Mouse (Mus musculus) spleen, postnatal 4 days (tissue): Measurements from ENCODE around the gene Pdss2.

Experiments used
- DNase-seq, 2 experiments: peaks; one replicate each; pipeline ENCODE4 v3.0.0; 2022; ENCODE audit warnings: low spot score in 2 of 2

Gene Pdss2

DNA sequence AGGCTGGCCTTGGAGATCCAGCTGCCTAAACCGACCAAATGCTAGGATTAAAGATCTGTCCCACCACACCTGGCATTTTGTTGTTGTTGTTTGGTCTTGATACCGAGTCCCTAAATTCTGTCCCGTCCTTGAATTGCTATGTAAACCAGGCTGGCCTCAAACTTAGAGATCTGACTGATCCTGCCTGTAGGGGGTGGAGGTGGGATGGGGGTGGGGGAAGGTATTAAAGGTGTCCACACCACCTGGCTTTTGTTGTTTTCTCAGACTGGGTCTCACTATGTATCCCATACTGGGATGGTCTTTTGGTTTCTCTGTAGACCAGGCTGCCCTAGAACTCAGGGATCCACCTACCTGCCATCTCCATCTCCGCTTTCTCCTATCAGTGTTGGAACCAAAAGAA is 259.9 kb downstream of the Pdss2 start:
- no peak for DNase-seq

DNA sequence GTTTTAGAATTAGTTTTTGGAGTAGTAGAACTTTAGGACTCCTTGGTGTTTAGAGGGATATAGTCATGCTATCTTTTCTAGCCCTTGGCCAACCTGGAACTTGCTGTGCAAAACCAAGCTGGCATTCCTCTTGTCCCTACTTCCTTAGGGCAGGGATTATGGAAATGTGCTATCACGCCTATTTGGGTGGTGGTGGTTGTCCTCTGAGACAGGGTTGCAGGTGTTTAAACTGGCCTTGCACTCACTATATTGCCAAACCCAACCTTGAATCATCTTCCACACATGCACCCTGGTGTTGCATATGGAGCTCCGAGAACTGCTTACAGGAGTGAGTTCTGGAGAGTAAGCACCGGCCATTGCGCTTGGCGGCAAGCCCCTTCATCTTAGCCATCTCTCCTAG is 260.7 kb downstream of the Pdss2 start:
- DNase-seq, result no peak

DNA sequence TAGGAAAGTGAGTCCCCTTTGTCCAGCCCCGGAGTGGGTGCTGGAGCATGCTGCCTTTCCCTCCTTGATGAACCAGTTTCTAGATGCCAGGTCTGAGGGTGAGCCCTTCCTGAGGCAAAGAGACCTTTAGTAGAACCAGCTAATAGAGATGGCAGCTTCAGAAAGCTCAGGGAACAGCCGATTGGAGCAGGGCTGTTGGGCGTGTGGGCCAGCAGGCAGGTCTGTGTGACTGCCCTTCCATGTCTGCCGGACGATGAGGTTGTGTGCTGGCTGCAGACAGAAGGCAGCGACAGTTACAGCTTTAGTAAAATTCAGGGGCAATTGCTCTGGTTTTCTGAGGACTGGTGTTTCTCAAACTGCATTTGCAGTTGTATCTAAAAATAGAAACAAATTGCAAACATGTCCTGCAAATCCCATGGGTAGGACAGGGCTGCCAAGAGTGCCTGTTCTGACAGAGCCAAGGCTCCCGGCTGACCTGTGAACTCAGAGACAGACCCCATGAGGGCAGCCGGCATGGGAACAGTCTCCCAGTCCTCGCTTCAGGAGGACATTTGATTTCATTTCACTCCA is 262.2 kb downstream of the Pdss2 start:
- no peak for DNase-seq

DNA sequence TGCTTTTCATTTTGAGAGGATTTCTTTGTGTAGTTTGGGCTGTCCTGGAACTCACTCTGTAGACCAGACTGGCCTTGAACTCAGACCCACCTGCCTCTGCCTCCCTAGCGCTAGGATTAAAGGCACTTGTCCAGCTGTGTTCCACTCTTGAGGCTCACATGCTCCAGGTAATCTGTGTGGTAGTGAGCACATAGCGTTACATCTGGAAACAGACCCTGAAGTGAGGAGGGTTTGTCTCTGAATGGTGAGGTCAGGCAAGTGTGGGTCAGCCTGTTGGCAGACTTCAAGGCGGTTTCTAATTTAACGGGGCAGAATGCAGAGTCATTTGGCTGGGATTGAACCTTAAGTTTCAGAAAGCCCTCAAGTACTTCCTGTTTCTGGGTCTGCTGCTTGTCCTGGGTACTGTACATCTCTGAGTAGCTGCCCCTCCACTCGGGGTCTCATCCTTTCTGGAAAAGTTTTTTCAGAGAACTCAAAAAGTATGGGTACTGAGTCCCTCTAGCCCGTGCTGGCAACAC is 264.5 kb downstream of the Pdss2 start:
- DNase-seq, result no peak

DNA sequence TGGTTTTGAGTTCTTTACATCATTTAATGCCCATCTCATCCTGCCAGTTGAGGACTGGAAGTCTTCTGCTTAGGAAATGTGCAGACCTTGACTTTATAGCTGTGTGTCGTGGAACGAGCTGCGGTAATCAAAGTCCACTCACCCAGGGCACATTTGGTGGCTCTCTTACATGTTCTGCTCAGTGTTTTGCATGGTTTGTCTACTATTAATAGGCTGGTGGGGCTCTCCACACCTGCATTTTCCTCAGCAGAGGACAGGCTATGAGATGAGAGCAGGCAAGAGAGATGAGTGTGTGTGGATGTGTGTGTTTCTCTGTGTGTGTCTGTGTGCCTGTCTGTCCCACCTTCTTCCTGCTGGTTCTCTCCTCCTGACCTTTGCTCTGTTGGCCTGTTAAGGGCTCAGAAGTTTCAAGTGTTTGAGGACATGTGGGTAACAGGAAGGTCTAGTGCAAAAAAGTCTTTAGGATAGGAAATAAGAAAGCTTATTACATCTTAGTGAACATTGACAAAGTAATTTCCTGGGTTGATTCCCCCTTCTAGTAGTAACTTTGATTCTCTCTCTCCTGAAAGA is 266.2 kb downstream of the Pdss2 start:
- DNase-seq, result no peak

DNA sequence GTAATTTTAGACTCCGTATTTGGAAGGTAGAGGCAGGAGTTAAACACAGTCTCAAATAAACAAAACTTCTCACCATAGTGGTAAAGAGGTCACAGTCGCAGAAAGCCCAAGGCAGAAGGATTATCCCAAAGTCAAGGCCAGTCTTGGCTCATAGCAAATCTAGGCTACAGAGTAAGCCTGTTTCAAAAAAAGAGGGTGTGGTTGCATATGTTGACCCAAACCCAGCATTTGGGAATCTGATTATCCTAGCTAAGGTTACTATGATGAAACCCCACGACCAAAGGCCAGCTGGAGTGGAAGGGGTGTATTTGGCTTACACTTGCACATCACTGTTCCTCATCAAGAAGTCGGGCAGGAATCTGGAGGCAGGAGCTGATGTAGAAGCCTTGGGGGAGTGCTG is 267.0 kb downstream of the Pdss2 start:
- DNase-seq, result no peak

DNA sequence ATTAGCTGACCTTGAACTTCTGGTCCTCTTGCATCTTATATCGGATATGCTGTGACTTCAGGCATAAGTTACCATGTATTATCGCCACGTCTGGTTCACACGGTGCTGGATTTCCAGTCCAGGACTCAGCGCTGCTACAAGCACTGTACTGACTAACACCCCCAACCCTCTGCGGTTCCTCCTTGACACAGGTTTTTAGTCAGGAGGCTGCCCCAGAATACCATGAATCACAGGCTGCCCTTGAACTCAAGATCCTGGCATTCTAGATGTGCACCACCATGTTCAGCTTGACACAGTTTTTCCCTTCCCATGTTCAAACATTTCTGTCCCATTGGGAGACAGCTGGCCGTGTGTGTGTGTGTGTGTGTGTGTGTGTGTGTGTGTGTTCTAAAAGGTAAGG is 267.9 kb downstream of the Pdss2 start:
- DNase-seq, result no peak

DNA sequence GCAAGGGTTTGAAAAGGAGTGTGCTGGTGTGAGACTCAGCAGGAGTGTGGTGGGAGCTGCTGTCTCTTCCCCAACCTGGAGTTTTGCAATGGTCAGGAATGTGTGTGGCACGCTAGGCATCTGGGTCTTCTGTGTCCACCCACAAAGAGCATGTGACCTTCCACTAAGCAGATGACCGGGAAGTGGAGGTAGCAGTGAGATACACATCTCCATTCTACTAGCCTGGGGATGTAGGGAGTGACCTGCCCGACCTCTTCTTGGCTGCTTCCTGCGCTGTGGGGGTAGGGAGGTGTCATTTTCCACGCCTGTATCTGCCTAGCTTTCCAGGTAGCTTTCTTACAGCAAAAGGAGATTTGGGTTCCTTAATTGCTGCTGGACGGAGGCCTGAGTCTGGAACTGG is 268.3 kb downstream of the Pdss2 start:
- no peak for DNase-seq

DNA sequence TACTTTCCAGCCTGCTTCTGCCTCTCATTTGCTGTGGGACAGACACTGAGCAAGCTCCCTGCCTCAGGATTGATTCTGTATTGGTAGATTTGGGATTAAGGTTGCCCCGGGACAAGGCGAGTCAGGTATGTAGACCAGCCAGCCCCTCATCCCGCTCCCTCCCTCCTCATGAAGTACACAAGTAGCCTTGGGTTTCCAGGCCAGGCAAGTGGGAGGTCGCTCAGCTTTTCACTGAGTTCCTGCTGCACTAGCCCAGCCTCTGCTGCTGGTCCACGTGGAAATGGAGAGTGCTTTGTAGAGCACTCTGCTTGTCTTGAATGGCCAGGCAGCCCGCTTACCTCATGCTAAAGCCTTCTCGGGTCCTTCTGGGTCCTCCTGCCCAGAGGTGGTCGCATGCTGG is 268.7 kb downstream of the Pdss2 start:
- no peak for DNase-seq

DNA sequence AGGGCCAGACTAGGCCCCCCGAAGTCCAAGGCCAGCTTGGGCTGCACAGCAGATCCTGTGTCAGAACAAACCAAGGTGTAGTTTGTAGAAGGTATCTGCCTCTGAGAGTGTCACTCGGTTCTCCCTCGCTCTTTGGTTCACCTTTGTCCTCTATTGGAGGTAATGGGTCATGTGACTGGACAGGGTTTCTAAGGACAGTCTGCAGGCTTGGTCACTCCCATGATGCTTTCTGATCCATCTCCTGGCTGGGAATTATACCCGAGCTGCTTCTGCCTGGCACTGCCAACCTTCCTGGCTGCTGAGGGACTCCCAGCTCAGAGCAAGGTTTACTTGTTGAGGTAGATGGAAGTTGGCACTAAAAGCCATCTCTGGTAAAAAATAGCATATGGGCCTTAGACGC is 269.6 kb downstream of the Pdss2 start:
- DNase-seq, result no peak

DNA sequence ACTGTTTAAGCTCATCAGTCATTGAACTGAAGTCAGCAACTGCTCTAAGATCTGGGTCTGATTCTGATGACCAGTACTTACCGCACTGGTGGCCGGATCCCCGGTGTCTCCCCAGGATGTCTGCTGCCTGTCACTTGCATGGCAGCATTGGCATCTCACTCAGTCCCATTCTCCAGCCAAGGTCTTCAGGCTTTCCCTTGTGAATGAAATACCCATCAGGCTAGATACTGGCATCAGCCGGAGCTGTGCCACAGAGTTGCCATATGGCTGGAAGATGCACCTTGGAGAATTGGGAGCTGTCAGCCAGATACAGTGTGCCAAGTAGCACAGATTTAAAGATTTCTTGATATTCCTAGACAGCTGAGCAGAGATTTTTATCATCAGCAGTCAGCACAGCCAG is 281.3 kb downstream of the Pdss2 start:
- DNase-seq, result no peak

DNA sequence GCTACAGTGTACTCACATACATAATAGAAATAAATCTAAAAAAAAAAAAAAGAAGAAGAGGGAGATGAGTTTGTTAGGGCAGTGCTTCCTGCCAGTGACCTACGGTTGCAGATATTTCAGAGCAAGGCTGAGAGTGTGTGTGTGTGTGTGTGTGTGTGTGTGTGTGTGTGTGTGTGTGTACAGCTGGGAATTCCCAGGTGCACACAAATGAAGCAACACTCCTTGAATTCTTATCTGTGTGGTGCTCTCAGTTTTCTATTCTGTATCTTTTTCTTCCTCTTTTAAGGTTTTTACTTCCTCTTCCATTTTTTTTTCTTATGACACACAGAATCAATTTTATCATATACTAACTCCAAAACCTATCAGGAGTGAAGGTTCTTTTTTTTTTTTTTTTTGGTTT is 283.0 kb downstream of the Pdss2 start:
- DNase-seq, result no peak

DNA sequence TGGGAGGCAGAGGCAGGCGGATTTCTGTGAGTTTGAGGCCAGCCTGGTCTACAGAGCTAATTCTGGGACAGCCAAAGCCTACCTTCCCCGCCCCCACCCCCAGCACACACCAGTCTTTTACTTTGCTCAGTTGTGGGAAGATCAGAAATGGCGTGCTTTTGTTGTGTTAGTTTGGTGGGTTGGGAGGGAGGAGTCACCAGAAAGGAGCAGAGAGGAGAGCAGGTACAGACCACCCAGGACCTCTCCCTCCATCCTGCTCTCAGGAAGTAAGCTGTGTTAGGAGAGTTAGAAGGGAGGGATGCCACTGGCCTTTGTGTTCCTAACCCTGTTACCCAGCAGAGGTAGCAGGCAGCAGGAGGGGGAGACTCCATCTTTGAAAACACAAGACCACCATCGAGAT is 285.8 kb downstream of the Pdss2 start:
- DNase-seq, result no peak

DNA sequence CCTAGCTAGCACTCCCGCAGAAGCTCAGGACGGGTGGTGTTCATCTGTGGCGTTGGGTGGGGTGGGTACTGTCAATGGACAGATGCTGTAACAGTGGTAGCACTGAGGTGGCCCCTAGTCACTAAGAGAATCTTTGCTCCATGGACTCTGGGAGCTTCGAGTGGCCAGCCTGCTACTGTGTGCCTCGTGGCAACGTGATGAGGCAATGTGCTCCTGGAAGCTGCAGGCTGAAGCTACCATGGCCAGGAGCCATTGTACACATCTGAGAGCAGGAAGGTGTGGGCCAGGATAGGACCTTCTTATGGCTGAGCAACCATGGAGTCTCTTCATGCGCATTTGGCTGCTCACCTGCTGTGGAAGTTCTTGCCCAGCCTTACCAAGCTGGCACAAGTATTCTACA is 287.9 kb downstream of the Pdss2 start:
- no peak for DNase-seq

DNA sequence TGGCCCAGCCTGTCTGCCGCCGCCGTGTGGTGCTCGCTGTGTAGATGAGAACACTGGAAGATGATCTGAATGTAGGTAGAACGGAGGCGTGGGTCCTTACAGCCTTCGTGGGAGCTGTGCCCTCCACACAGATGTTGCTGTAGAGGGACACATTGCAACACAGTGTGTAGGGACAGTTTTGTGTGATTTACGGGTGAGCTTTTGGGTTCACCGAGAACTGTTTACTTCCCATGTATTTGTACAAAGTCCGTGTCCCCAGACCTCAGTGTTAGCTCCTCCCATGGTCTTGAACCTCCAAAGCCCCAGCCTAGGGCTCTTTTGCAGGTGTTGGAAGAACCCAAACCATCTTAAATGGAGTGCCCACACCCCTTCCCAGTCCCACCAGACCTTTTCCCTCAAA is 291.7 kb downstream of the Pdss2 start:
- no peak for DNase-seq
